Mouse (Mus musculus): ENCODE data around the gene Cfap206. TPM values are rescaled to one million over a fixed set of nuclear protein-coding genes. Genes with fewer than 3 reads are reported as not detected.

The Cfap206 gene
- polyA plus RNA-seq, 1 experiment, result 0.17 TPM

DNA sequence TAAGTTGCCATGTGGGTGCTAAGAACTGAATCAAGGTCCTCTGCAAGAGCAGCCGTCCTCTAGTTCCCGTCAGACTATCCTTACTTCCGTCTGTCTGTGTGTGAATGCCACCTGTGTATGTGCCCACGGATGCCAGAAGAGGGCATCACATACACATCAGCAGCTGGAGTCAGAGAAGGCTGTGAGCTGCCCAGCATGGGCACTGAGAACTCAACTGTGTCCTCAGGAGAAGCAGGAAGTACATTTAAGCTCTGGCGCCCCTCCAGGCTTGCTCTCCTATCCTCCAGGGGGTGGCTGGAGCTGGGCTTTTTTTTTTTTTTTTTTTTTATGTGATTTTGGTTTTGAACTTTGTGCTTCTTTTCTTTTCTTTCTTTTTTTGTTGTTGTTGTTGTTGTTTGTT, 49.5 kb downstream of the Cfap206 start:
- WGBS, result 91% methylated on average over 5 of the region's 5 CpGs
- Histone ChIP-seq H3K36me3 (ENCODE audit: control insufficient read depth, insufficient read depth, low read length) (no peaks in the 10 kb centered on the region; the same call in none of the 2 replicates), H3K4me1 (ENCODE audit: control insufficient read depth, insufficient read depth, low read length) (no peaks in the 10 kb centered on the region), H3K27me3 (replicated peaks; ENCODE audit: control insufficient read depth, insufficient read depth, low read length) (no peaks in the 10 kb centered on the region), H3K4me3 (ENCODE audit: insufficient read depth, low read depth, low read length) (no peak overlapping the region), H3K27ac (ENCODE audit: insufficient read depth, low read depth, low read length) (no peak overlapping the region)
- no peak for DNase-seq
- TF ChIP-seq CTCF (conservative IDR thresholded peaks at IDR 0.05; ENCODE audit: insufficient read depth, insufficient read length, low read depth, low read length) (peak; percentile 31; the same call in 1 of the 2 replicates), POLR2A (IDR thresholded peaks at IDR 0.05; ENCODE audit: low read depth, low read length) (no peak)

DNA sequence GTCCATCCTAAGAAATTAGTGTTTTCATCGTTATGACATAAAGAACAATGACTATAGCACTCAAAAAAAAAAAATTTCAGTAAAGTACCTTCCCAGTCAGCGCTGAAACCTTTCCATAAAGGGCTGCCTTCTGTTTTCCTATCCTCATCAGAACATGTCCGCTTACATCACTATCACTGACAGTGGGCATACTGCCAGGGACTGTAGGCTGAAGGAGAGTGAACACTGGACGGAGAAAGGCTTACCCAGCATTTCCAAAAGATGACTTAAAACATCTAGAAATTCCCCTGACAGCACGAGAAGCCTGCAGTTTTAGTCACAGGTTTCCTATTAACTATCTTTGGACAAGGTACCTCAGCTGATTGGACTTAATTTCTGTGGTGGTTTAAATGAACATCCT, 56.3 kb downstream of the Cfap206 start:
- no peak for TF ChIP-seq POLR2A (IDR thresholded peaks at IDR 0.05; ENCODE audit: low read depth, low read length)
- no peak for TF ChIP-seq CTCF (conservative IDR thresholded peaks at IDR 0.05; ENCODE audit: insufficient read depth, insufficient read length, low read depth, low read length)
- peak; percentile 19 for DNase-seq
- no peak overlapping the region for H3K27ac ChIP-seq (ENCODE audit: insufficient read depth, low read depth, low read length)
- H3K27me3 ChIP-seq (replicated peaks; ENCODE audit: control insufficient read depth, insufficient read depth, low read length), result no peaks in the 10 kb centered on the region
- H3K4me3 ChIP-seq (ENCODE audit: insufficient read depth, low read depth, low read length), result no peak overlapping the region
- peaks cover 4% of the 10 kb centered on the region; the same call in 1 of the 2 replicates for H3K36me3 ChIP-seq (ENCODE audit: control insufficient read depth, insufficient read depth, low read length)
- WGBS, result 76% methylated on average over 5 of the region's 5 CpGs
- no peaks in the 10 kb centered on the region for H3K4me1 ChIP-seq (ENCODE audit: control insufficient read depth, insufficient read depth, low read length)

DNA sequence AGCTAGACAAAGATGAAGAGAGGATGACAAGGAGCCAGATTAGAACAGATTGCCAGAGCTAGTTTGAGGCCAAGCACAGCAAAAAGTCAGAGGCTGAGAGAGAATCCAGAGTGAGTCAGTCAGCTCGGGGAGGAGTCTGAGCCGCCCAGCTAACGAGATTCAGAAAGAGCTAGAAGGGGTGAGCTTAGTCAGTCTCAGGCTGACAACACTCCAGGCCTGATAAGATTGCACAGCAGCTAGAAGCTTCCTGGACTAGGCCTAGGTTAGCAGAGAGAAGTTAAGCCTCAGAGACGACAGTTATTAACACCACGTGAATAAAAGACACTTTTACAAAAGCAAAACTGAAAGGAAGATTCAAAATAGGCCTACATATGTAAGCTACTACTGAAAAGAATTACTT, 62.1 kb downstream of the Cfap206 start:
- Histone ChIP-seq H3K27me3 (replicated peaks; ENCODE audit: control insufficient read depth, insufficient read depth, low read length) (no peaks in the 10 kb centered on the region), H3K36me3 (ENCODE audit: control insufficient read depth, insufficient read depth, low read length) (peaks cover 13% of the 10 kb centered on the region)

DNA sequence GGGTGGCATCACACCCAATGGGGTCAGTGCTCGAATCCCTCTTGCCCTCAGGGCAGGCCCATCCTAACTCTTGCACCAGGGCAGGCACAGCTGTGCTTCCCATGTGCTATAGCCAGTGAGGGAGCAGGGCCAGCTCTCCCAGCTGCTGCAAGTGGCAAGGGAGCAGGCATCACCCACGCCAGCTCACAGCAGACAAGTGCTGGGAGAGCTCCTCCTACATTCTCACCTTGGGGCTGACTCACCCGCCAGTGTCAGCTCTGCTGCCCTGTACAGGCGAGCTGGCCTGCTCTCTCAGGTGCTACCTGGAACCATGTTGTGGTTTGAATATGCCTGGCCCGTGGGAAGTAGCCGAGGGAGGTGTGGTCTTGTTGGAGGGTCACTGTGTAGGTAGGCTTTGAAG, 68.1 kb downstream of the Cfap206 start:
- Histone ChIP-seq H3K36me3 (ENCODE audit: control insufficient read depth, insufficient read depth, low read length) (peaks cover 9% of the 10 kb centered on the region), H3K27me3 (replicated peaks; ENCODE audit: control insufficient read depth, insufficient read depth, low read length) (no peaks in the 10 kb centered on the region), H3K4me3 (ENCODE audit: insufficient read depth, low read depth, low read length) (no peak overlapping the region), H3K27ac (ENCODE audit: insufficient read depth, low read depth, low read length) (no peak overlapping the region), H3K4me1 (ENCODE audit: control insufficient read depth, insufficient read depth, low read length) (no peaks in the 10 kb centered on the region)
- DNase-seq, result no peak
- 85% methylated on average over 6 of the region's 6 CpGs for WGBS
- no peak for TF ChIP-seq POLR2A (IDR thresholded peaks at IDR 0.05; ENCODE audit: low read depth, low read length)
- TF ChIP-seq CTCF (conservative IDR thresholded peaks at IDR 0.05; ENCODE audit: insufficient read depth, insufficient read length, low read depth, low read length), result no peak

More for the DNA sequence above, 62.1 kb downstream of the Cfap206 start:
- WGBS, result 97% methylated on average over 5 of the region's 5 CpGs
- no peak overlapping the region for H3K4me3 ChIP-seq (ENCODE audit: insufficient read depth, low read depth, low read length)
- no peak overlapping the region for H3K27ac ChIP-seq (ENCODE audit: insufficient read depth, low read depth, low read length)
- H3K4me1 ChIP-seq (ENCODE audit: control insufficient read depth, insufficient read depth, low read length), result no peaks in the 10 kb centered on the region
- TF ChIP-seq POLR2A (IDR thresholded peaks at IDR 0.05; ENCODE audit: low read depth, low read length) (no peak), CTCF (conservative IDR thresholded peaks at IDR 0.05; ENCODE audit: insufficient read depth, insufficient read length, low read depth, low read length) (no peak)
- no peak for DNase-seq

DNA sequence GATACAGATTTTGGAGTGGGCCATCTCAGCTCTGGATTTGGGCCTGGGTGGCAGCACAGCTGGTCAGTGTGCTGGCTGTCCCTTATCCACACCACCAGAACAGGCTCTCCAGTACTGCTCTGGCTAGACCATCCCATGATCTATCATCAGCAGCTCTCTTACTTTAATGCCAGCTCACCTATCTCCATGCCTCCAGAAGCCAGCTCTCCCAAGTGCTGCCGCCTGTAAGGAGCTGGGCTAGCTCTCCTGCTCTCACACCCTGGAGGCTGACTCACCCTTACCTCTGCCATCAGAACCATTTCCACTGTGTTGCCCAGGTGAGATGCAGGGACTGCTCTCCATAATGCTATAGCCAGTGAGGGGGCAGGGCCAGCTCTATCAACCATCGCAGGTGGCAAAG, 68.5 kb downstream of the Cfap206 start:
- no peak for DNase-seq
- Histone ChIP-seq H3K27me3 (replicated peaks; ENCODE audit: control insufficient read depth, insufficient read depth, low read length) (no peaks in the 10 kb centered on the region), H3K4me3 (ENCODE audit: insufficient read depth, low read depth, low read length) (no peak overlapping the region), H3K36me3 (ENCODE audit: control insufficient read depth, insufficient read depth, low read length) (peaks cover 7% of the 10 kb centered on the region), H3K27ac (ENCODE audit: insufficient read depth, low read depth, low read length) (no peak overlapping the region), H3K4me1 (ENCODE audit: control insufficient read depth, insufficient read depth, low read length) (no peaks in the 10 kb centered on the region)
- TF ChIP-seq CTCF (conservative IDR thresholded peaks at IDR 0.05; ENCODE audit: insufficient read depth, insufficient read length, low read depth, low read length) (no peak), POLR2A (IDR thresholded peaks at IDR 0.05; ENCODE audit: low read depth, low read length) (no peak)
- WGBS, result 98% methylated on average over 2 of the region's 2 CpGs

DNA sequence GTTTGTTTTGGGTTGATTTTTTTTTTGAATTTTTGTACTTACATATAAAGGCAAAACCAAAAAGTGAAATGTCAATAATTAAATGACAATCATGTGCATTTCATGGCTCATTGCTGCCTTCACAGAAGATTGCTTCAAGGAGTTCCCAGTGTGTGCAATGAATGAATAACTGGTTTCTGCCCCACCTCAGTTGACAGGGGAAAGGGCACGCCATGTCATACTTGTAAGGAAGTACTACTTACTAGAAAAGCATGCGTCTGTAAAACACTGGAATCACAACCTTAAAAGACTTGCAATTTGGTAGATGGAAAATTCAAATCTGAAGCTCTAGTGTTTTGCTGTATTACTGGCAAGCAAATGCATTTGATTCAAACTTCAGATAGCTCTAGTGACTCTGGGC, 71.0 kb downstream of the Cfap206 start:
- Histone ChIP-seq H3K4me1 (ENCODE audit: control insufficient read depth, insufficient read depth, low read length) (no peaks in the 10 kb centered on the region), H3K27ac (ENCODE audit: insufficient read depth, low read depth, low read length) (no peak overlapping the region), H3K36me3 (ENCODE audit: control insufficient read depth, insufficient read depth, low read length) (peaks cover 10% of the 10 kb centered on the region), H3K4me3 (ENCODE audit: insufficient read depth, low read depth, low read length) (no peak overlapping the region), H3K27me3 (replicated peaks; ENCODE audit: control insufficient read depth, insufficient read depth, low read length) (no peaks in the 10 kb centered on the region)
- DNase-seq, result peak; percentile 33
- WGBS, result 31% methylated on average over 2 of the region's 2 CpGs
- TF ChIP-seq CTCF (conservative IDR thresholded peaks at IDR 0.05; ENCODE audit: insufficient read depth, insufficient read length, low read depth, low read length) (no peak), POLR2A (IDR thresholded peaks at IDR 0.05; ENCODE audit: low read depth, low read length) (no peak)

DNA sequence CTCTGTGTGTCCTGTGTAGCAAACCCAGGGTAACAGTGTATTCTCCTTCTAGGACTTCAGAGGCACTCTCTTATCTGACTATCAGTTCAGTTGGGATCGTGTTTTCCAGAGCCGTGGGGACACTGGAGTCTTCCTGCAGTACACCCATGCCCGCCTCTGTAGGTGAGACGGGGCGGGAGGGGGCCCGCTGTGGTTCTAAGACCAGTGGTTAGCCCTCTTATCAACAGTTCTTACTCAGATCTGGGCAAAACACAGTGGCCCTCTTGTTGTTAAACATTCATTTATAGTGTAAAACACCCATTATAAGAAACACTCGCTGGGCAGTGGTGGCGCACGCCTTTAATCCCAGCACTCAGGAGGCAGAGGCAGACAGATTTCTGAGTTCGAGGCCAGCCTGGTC, 73.9 kb downstream of the Cfap206 start:
- peaks cover 10% of the 10 kb centered on the region for H3K36me3 ChIP-seq (ENCODE audit: control insufficient read depth, insufficient read depth, low read length)
- no peaks in the 10 kb centered on the region for H3K4me1 ChIP-seq (ENCODE audit: control insufficient read depth, insufficient read depth, low read length)
- no peak for DNase-seq
- TF ChIP-seq CTCF (conservative IDR thresholded peaks at IDR 0.05; ENCODE audit: insufficient read depth, insufficient read length, low read depth, low read length) (no peak), POLR2A (IDR thresholded peaks at IDR 0.05; ENCODE audit: low read depth, low read length) (no peak)
- H3K4me3 ChIP-seq (ENCODE audit: insufficient read depth, low read depth, low read length), result no peak overlapping the region
- no peaks in the 10 kb centered on the region for H3K27me3 ChIP-seq (replicated peaks; ENCODE audit: control insufficient read depth, insufficient read depth, low read length)
- WGBS, result 96% methylated on average over 10 of the region's 10 CpGs
- no peak overlapping the region for H3K27ac ChIP-seq (ENCODE audit: insufficient read depth, low read depth, low read length)

All from kidney, adult 2 months (tissue).